Mouse (Mus musculus) heart, adult 2 months (tissue): ENCODE data around the gene Crtc1. TPM values are rescaled to one million over a fixed set of nuclear protein-coding genes. Genes with fewer than 3 reads are reported as not detected.

Source experiments
- DNase-seq, 2 experiments: peaks; one replicate each; pipeline ENCODE4 v3.0.0; 2021
- H3K27ac ChIP-seq: fragments of 200-600 bp; 2 replicates; pipeline ENCODE4 v1.8.1; 2022
- H3K27me3 ChIP-seq: fragments of 200-500 bp; 2 replicates; pipeline ENCODE4 v1.6.1; 2012; ENCODE audit warnings: mild to moderate bottlenecking, low read length, inconsistent platforms, mixed read lengths; ENCODE audit not compliant: control insufficient read depth, insufficient read depth
- H3K36me3 ChIP-seq: fragments of 200-500 bp; 2 replicates; pipeline ENCODE4 v1.6.1; 2012; ENCODE audit warnings: low read length, inconsistent platforms; ENCODE audit not compliant: control insufficient read depth, insufficient read depth
- H3K4me1 ChIP-seq: fragments of 200-500 bp; 2 replicates; pipeline ENCODE4 v1.6.1; 2011; ENCODE audit warnings: low read length; ENCODE audit not compliant: control insufficient read depth, insufficient read depth
- H3K4me3 ChIP-seq: fragments of 200-600 bp; 2 replicates; pipeline ENCODE4 v1.8.1; 2022
- H3K79me2 ChIP-seq: fragments of 200-500 bp; replicated peaks from 2 replicates; pipeline ENCODE4 v1.6.1; 2012; ENCODE audit warnings: mild to moderate bottlenecking, inconsistent platforms, low read length, moderate library complexity, mixed read lengths; ENCODE audit not compliant: control insufficient read depth, insufficient read depth
- H3K9ac ChIP-seq: fragments of 200-500 bp; 2 replicates; pipeline ENCODE4 v1.6.1; 2012; ENCODE audit warnings: low read depth, mild to moderate bottlenecking, control low read depth, inconsistent platforms, low read length, mixed read lengths
- CTCF ChIP-seq: fragments of 200-600 bp; IDR thresholded peaks from 2 replicates; pipeline ENCODE4 v1.8.1; 2022; ENCODE audit warnings: antibody characterized with exemption, mild to moderate bottlenecking, moderate library complexity
- EP300 ChIP-seq: fragments of 200-500 bp; IDR thresholded peaks from 2 replicates; pipeline ENCODE4 v1.6.1; 2011; ENCODE audit warnings: low read depth, low read length, control low read depth; ENCODE audit not compliant: insufficient read depth
- POLR2A ChIP-seq: fragments of 200-500 bp; IDR thresholded peaks from 2 replicates; pipeline ENCODE4 v1.6.1; 2011; ENCODE audit warnings: mild to moderate bottlenecking, low read depth, low read length, control low read depth; ENCODE audit not compliant: insufficient read depth
- WGBS: fragments of 180-500 bp; shearing (Covaris S2); methylation state at CpG from one replicate; pipeline ENCODE4 v1.1.7; 2018; 5-methylcytosine and 5-hydroxymethylcytosine counted together
- intact Hi-C: fragments of 180-260 bp; cut with DNase I; formaldehyde crosslinking; loops from one replicate; pipeline ENCODE4 v1.15.1; 2025
- polyA plus RNA-seq: library from polyadenylated mRNA; depleted of rRNA; stranded (reverse); fragments of >200 nt; gene quantifications from 2 replicates; pipeline ENCODE4 v1.2.3, GENCODE M21; 2012
- total RNA-seq, 2 experiments: library from RNA; stranded (reverse); gene quantifications; 2 replicates each; pipeline ENCODE4 v1.2.3; 2021

The Crtc1 gene
- total and polyA plus RNA-seq, 3 experiments = 7.4 to 14.9 (median 8.1) TPM

DNA sequence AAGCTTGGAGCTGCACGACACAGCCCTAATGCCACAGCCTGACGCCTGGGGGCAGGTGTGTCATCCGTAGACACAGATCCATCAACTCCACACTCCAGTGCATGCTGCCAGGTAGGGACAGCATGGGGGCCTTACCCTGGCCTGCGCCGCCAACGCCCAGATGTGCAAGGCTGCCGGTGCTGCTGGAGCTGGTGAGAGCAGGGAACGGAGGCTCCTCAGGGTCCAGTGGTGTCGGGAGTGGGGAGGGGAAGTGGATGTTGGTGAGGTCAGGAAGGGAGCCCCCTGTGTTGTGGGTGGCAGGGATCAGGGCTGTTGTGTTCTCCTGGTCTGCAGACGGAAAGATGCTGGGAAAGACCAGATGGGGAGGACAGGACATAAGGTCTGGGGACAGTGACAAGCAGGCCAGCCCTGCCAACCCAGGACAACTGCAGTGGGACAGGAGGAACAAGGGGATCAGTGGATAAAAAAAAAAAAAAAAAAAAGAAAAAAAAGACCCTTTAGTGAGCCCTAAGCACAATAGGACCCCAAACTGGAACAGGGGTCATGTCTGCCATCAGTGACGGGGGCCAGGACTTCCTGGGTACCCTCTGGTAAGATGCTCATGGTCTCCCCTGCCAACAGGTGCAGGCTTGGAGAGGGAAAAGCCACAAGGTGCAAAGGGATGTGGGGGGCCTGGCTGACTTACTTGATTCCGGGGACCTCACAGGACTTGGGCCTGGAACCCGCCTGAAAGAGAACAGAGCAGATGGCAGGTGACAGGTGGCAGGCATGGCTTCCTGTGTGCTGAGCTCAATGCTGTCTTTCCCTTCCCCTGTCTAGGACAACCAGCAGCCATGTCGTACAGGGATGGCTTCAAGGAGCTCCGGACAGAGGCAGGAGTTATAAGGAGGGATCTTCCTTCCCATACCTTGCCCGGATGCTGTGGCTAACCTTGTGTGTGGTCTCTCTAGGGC lies 41.5 kb downstream of the Crtc1 start:
- intact Hi-C loops = no loop called here
- H3K4me1 ChIP-seq = no peaks in the 10 kb centered on the region
- WGBS = 91% methylated on average over 16 of the region's 16 CpGs
- no peak for TF ChIP-seq POLR2A
- no peak for TF ChIP-seq CTCF
- TF ChIP-seq EP300 = no peak
- H3K27ac ChIP-seq = no peak overlapping the region
- H3K4me3 ChIP-seq = no peak overlapping the region
- no peaks in the 10 kb centered on the region for H3K27me3 ChIP-seq
- no peaks in the 10 kb centered on the region for H3K36me3 ChIP-seq
- H3K9ac ChIP-seq = no peak overlapping the region
- no peak for DNase-seq
- H3K79me2 ChIP-seq = no peaks in the 10 kb centered on the region

- Histone ChIP-seq H3K4me1 (no peaks in the 10 kb centered on the region), H3K79me2 (no peaks in the 10 kb centered on the region), H3K27me3 (no peaks in the 10 kb centered on the region), H3K36me3 (no peaks in the 10 kb centered on the region), H3K9ac (no peak overlapping the region), H3K27ac (no peak overlapping the region), H3K4me3 (no peak overlapping the region)
- WGBS = 87% methylated on average over 5 of the region's 5 CpGs
- TF ChIP-seq CTCF = no peak
- no peak for TF ChIP-seq EP300
- no peak for TF ChIP-seq POLR2A
- intact Hi-C loops = no loop called here
- DNase-seq = no peak
Observed at GRCm38 (mm10) chr8:70396184-70396583, 43.2 kb downstream of the Crtc1 start.

DNA sequence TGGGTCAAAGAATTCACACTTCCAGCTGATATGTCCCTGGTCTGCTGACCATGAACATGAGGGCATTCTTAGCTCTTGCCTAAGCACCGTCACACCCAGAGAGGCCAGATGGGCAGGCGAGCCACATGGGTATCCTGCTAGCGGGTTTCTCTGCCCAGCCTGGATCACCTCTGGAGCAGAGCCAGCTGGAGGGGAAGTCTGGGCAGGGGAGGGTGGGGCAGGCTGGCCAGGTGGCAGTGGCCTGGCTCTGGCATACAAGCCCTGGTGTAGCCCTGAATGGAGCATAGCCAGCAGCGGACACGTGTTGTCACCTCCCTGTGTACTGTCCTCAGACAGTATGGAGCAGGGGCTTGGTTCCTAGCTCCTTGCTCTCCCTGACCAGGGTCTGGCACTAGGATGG lies 43.7 kb downstream of the Crtc1 start:
- H3K9ac ChIP-seq = no peak overlapping the region
- no peak overlapping the region for H3K27ac ChIP-seq
- intact Hi-C loops = no loop called here
- WGBS = 58% methylated on average over 5 of the region's 5 CpGs
- TF ChIP-seq POLR2A = no peak
- peak; percentile 40; the same call in 1 of the 2 replicates for TF ChIP-seq EP300
- no peaks in the 10 kb centered on the region for H3K79me2 ChIP-seq
- peak; percentile 61 to 74 for DNase-seq
- no peaks in the 10 kb centered on the region for H3K27me3 ChIP-seq
- no peaks in the 10 kb centered on the region for H3K4me1 ChIP-seq
- no peak overlapping the region for H3K4me3 ChIP-seq
- H3K36me3 ChIP-seq = no peaks in the 10 kb centered on the region

DNA sequence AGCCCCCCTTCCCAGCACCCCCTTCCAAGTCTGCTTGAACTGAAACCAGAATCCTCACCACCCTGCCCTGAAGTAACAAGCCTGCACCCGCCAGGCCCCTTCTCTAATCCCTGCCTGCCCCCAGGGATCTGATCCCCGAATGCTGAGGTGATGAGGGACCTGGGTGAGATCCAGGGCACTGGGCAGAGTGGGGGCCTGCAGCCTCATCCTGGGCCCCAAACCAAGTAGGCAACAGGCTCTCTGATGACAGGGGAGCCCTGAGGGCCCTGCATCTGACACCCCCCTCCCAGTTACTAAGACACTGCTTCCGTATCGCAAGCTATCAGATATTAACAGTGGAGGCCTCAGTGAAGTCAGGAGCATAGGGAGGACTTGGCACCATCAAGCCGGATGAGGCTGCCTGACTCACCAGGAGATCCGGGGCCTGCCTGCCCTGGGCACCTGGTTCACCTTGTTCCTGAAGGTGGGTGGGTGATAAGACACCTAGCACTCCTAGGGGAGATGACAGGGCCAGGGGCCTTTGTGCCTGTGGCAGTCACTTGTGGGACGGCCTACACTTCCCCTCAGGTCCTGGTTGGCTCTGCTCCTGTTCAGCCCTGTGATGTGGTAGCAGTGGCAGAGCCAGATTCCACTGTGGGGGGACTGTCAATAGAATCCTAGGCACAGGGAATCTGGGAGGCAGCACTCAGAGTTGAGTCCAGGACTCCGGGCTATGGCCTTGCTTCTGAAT lies 44.9 kb downstream of the Crtc1 start:
- H3K4me1 ChIP-seq = no peaks in the 10 kb centered on the region
- TF ChIP-seq CTCF = no peak
- no peak for TF ChIP-seq POLR2A
- TF ChIP-seq EP300 = no peak
- no peak overlapping the region for H3K4me3 ChIP-seq
- no peaks in the 10 kb centered on the region for H3K36me3 ChIP-seq
- H3K79me2 ChIP-seq = no peaks in the 10 kb centered on the region
- H3K9ac ChIP-seq = no peak overlapping the region
- intact Hi-C loops = no loop called here
- no peaks in the 10 kb centered on the region for H3K27me3 ChIP-seq
- DNase-seq = no peak
- no peak overlapping the region for H3K27ac ChIP-seq
- WGBS = 88% methylated on average over 8 of the region's 8 CpGs

DNA sequence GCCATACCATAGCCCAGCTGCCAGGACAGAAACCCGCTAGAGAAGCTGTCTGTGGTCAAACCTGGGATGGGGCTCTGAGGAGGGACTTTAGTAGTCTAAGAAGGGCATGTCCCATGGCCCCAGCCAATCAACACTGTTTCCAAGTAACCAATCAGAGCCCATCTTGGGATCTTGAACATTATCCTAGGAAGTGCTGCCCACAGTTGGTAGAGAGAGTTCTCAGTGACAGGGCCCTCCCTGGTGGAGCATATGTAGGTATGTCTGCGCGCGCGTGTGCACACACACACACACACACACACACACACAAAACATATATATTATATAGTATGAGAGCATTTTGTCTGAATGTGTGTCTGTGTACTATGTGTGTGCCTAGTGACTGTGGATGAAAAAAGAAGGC lies 46.3 kb downstream of the Crtc1 start:
- no peaks in the 10 kb centered on the region for H3K36me3 ChIP-seq
- no peak overlapping the region for H3K9ac ChIP-seq
- no peaks in the 10 kb centered on the region for H3K4me1 ChIP-seq
- no peaks in the 10 kb centered on the region for H3K27me3 ChIP-seq
- 94% methylated on average over 5 of the region's 5 CpGs for WGBS
- H3K4me3 ChIP-seq = no peak overlapping the region
- H3K79me2 ChIP-seq = no peaks in the 10 kb centered on the region
- TF ChIP-seq EP300 = no peak
- TF ChIP-seq POLR2A = no peak
- no peak for TF ChIP-seq CTCF
- intact Hi-C loops = no loop called here
- DNase-seq = no peak
- H3K27ac ChIP-seq = no peak overlapping the region
